Mouse (Mus musculus) neural tube, embryonic 10.5 days (tissue): ENCODE data around the gene Etnk1.
A peak's percentile ranks its signal among the peaks of the same experiment; 100 is the strongest.
"Not testable (repeated sequence)": the region's sequence is repeated elsewhere in the genome, so short reads cannot be mapped to it uniquely, and the experiment has no call there.

Experiments
- DNase-seq: peaks from one replicate; pipeline ENCODE4 v3.0.0-alpha.2; 2017; ENCODE audit warnings: low spot score; ENCODE audit errors: extremely low spot score

Etnk1 gene

GRCm38 (mm10) chr6:143170166-143170960, 3.3 kb downstream of the Etnk1 start:
- DNase-seq: no peak

- DNase-seq: no peak
Observed at GRCm38 (mm10) chr6:143171066-143171465, 4.0 kb downstream of the Etnk1 start.

GRCm38 (mm10) chr6:143171781-143172465, 4.9 kb downstream of the Etnk1 start:
- DNase-seq: no peak

- not testable (repeated sequence) for DNase-seq
Observed at GRCm38 (mm10) chr6:143172683-143173082, 5.7 kb downstream of the Etnk1 start.

GRCm38 (mm10) chr6:143174226-143174625, 7.2 kb downstream of the Etnk1 start:
- no peak for DNase-seq

- peak; percentile 31 for DNase-seq
Observed at GRCm38 (mm10) chr6:143174906-143175656, 8.1 kb downstream of the Etnk1 start.

- no peak for DNase-seq
Observed at GRCm38 (mm10) chr6:143176076-143176475, 9.1 kb downstream of the Etnk1 start.

GRCm38 (mm10) chr6:143176591-143176990, 9.6 kb downstream of the Etnk1 start:
- no peak for DNase-seq

- DNase-seq: no peak
Observed at GRCm38 (mm10) chr6:143179181-143179580, 12.2 kb downstream of the Etnk1 start.

GRCm38 (mm10) chr6:143179733-143180132, 12.7 kb downstream of the Etnk1 start:
- no peak for DNase-seq

- no peak for DNase-seq
Observed at GRCm38 (mm10) chr6:143180511-143180910, 13.5 kb downstream of the Etnk1 start.

GRCm38 (mm10) chr6:143184099-143184498, 17.1 kb downstream of the Etnk1 start:
- no peak for DNase-seq

GRCm38 (mm10) chr6:143184745-143185144, 17.7 kb downstream of the Etnk1 start:
- DNase-seq: no peak

- DNase-seq: no peak
Observed at GRCm38 (mm10) chr6:143190838-143191476, 23.9 kb downstream of the Etnk1 start.

GRCm38 (mm10) chr6:143191477-143192098, 24.6 kb downstream of the Etnk1 start:
- DNase-seq: no peak

GRCm38 (mm10) chr6:143192709-143193108, 25.7 kb downstream of the Etnk1 start:
- DNase-seq: no peak

GRCm38 (mm10) chr6:143193166-143193565, 26.1 kb downstream of the Etnk1 start:
- DNase-seq: no peak

- no peak for DNase-seq
Observed at GRCm38 (mm10) chr6:143193641-143194040, 26.6 kb downstream of the Etnk1 start.

- DNase-seq: no peak
Observed at GRCm38 (mm10) chr6:143197053-143197452, 30.0 kb downstream of the Etnk1 start.

- DNase-seq: no peak
Observed at GRCm38 (mm10) chr6:143198421-143198820, 31.4 kb downstream of the Etnk1 start.

GRCm38 (mm10) chr6:143203097-143203496, 36.1 kb downstream of the Etnk1 start:
- DNase-seq: no peak
